Mouse (Mus musculus): ENCODE data around the gene Dad1. TPM values are rescaled to one million over a fixed set of nuclear protein-coding genes. Genes with fewer than 3 reads are reported as not detected.

Gene Dad1
- polyA plus RNA-seq (2016; fragmentation: Nextera tagmentation; extraction: Ambion mirVana) = 270 and 281 TPM in 2 replicates

DNA sequence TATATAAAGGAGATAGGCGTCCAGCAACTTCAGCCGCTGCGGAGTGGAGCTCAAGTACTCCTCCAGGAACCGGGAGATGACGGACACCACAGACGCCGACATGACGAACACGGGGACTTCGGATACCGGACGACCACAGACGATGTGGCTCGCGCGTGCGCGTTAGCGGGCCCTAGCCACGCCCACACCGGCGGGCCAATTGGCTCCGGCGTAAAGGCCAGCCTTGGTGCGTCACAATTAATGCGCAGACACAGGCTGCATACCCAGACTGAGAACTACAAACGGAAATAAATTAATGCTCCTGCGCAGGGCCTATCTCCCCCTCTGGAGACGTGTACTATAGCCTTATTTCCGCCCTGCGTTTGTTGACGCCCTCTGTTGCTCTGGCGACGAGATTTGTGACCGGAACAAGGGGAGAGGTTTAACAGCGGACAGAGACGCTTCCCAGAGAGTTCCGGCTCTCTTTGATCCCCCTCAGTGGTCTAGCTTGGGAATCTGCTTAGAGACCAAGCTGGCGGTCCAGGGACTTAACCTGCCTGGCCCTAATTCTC is at the start of gene Dad1, which contains the start of gene Abhd4:
Dad1 (minus strand) TSS at position 364 of the 551 bp plus-strand sequence.
Abhd4 (plus strand) TSS at position 448 of the 551 bp plus-strand sequence.
- 0 out of 2 replicates have a peak, but pooled peaks cover 3% of the 10 kb centered on the region for H3K27me3 ChIP-seq (replicated peaks)
- WGBS = under 1% methylated on average over 39 of the region's 39 CpGs
- ATAC-seq (ENCODE audit: low FRiP score, low read depth) = peak; percentile 100
- H3K4me1 ChIP-seq = peaks cover 35% of the 10 kb centered on the region
- peaks cover 4% of the 10 kb centered on the region; the same call in 1 of the 2 replicates for H3K36me3 ChIP-seq
- peak within 1 kb of the TSS; percentile 62 for H3K4me3 ChIP-seq
- peak within 1 kb of the TSS; percentile 72 for H3K27ac ChIP-seq
- peak within 1 kb of the TSS; percentile 70 for H3K9ac ChIP-seq
- H3K9me3 ChIP-seq = no peaks in the 10 kb centered on the region
- H3K4me2 ChIP-seq (replicated peaks) = peak within 1 kb of the TSS; percentile 68

DNA sequence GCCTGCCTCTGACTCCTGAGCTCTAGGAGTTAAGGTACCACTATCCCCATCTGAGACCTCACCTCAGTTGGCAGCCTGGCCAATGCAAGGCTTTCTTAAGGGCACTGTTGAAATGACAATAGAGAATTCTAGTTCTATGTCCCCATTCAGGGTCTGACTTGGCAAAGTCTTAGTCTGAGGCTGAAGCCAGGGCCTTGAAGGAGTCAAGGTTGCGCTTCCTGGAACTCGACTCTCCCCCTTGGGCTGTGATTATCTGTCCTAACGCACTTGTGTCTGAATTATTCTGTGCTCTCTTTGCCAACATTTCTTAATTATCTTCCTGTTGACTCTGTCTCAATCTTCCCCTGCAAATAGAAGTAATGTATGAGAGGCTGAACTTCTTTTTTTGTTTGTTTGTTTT is 46.8 kb upstream of the Dad1 start:
- no peak overlapping the region for H3K4me2 ChIP-seq (replicated peaks)
- no peaks in the 10 kb centered on the region for H3K36me3 ChIP-seq
- WGBS = 95% methylated on average over 3 of the region's 3 CpGs
- H3K4me1 ChIP-seq = no peaks in the 10 kb centered on the region
- H3K27me3 ChIP-seq (replicated peaks) = no peaks in the 10 kb centered on the region
- H3K27ac ChIP-seq = no peak overlapping the region
- ATAC-seq (ENCODE audit: low FRiP score, low read depth) = no peak
- H3K9me3 ChIP-seq = 0 out of 2 replicates have a peak, but pooled peaks cover 4% of the 10 kb centered on the region
- H3K9ac ChIP-seq = no peak overlapping the region
- H3K4me3 ChIP-seq = no peak overlapping the region

- no peak for ATAC-seq (ENCODE audit: low FRiP score, low read depth)
- Histone ChIP-seq H3K27ac (no peak overlapping the region), H3K4me3 (no peak overlapping the region), H3K4me1 (no peaks in the 10 kb centered on the region), H3K9ac (no peak overlapping the region), H3K4me2 (replicated peaks) (no peak overlapping the region), H3K27me3 (replicated peaks) (no peaks in the 10 kb centered on the region), H3K36me3 (no peaks in the 10 kb centered on the region), H3K9me3 (0 out of 2 replicates have a peak, but pooled peaks cover 4% of the 10 kb centered on the region)
- 87% methylated on average over 5 of the region's 5 CpGs for WGBS
Observed at GRCm38 (mm10) chr14:54300136-54300535, 46.2 kb upstream of the Dad1 start.

GRCm38 (mm10) chr14:54284839-54285238 is 30.9 kb upstream of the Dad1 start, which contains the start of gene Olfr49:
Olfr49 (minus strand) TSS chr14:54284939.
- Histone ChIP-seq H3K27me3 (replicated peaks) (no peaks in the 10 kb centered on the region), H3K4me2 (replicated peaks) (no peak within 1 kb of the TSS), H3K27ac (no peak within 1 kb of the TSS), H3K36me3 (no peaks in the 10 kb centered on the region), H3K9ac (no peak within 1 kb of the TSS), H3K4me1 (no peaks in the 10 kb centered on the region), H3K9me3 (no peaks in the 10 kb centered on the region), H3K4me3 (no peak within 1 kb of the TSS)
- 85% methylated on average over 1 of the region's 1 CpGs for WGBS
- ATAC-seq (ENCODE audit: low FRiP score, low read depth) = no peak

DNA sequence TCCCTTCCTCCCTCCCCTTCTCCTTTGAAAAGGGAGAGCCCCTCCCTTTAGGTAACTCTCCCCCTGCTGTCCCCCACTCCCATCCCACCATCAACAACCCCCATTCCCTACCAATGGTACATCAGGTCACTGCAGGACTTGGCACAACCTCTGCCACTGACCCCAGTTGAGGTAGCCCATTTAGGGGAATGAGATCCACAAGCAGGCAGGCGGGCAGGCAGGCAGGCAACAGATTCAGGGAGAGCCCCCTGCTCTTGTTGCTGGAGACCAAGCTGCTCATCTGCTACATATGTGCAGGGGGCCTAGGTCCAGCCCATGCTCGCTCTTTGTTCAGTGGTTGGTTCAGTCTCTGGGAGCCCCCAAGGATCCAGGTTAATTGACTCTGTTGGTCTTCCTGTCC is 22.5 kb upstream of the Dad1 start:
- H3K36me3 ChIP-seq = no peaks in the 10 kb centered on the region
- no peak overlapping the region for H3K27ac ChIP-seq
- WGBS = 82% methylated on average over 2 of the region's 2 CpGs
- H3K9me3 ChIP-seq = no peaks in the 10 kb centered on the region
- H3K4me1 ChIP-seq = no peaks in the 10 kb centered on the region
- H3K9ac ChIP-seq = no peak overlapping the region
- no peak for ATAC-seq (ENCODE audit: low FRiP score, low read depth)
- no peak overlapping the region for H3K4me3 ChIP-seq
- no peaks in the 10 kb centered on the region for H3K27me3 ChIP-seq (replicated peaks)
- no peak overlapping the region for H3K4me2 ChIP-seq (replicated peaks)

- 89% methylated on average over 3 of the region's 3 CpGs for WGBS
Observed at GRCm38 (mm10) chr14:54272696-54273095, 18.8 kb upstream of the Dad1 start.

DNA sequence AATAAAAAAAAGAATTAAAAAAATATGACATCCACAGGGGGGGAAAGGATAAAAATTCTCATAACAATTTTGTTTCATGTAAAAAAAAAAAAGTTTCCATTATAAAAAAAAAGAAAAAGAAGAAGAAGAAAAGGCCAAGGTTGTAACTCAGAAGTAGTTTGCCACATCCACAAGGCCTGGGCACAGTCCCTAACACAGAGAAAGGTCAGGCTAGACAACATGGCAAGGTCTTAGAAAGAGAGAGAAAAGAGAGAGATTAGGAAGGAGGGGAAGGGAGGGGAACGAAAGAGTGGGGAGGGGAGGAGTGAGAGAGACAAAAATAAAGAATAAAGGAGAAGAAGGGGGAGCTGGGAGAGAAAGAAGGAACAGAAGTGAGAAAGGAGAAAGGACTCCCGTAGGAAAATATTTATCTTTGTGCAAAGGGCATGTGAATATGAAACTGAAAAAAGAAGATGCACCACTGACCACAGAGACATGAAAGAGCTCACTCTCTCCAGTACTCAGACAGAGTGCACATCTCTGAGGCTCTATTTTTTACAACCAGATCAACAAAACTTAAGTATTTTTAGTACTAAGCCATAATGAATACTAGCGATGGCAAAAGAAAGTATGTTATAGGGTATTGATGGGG is 18.2 kb upstream of the Dad1 start:
- no peak for ATAC-seq (ENCODE audit: low FRiP score, low read depth)
- no peak overlapping the region for H3K9ac ChIP-seq
- H3K36me3 ChIP-seq = peaks cover 10% of the 10 kb centered on the region; the same call in 1 of the 2 replicates
- no peaks in the 10 kb centered on the region for H3K4me1 ChIP-seq
- 88% methylated on average over 3 of the region's 3 CpGs for WGBS
- no peak overlapping the region for H3K27ac ChIP-seq
- H3K4me2 ChIP-seq (replicated peaks) = no peak overlapping the region
- H3K4me3 ChIP-seq = no peak overlapping the region
- H3K27me3 ChIP-seq (replicated peaks) = no peaks in the 10 kb centered on the region
- no peaks in the 10 kb centered on the region for H3K9me3 ChIP-seq

More at GRCm38 (mm10) chr14:54272696-54273095, 18.8 kb upstream of the Dad1 start:
- peaks cover 5% of the 10 kb centered on the region; the same call in 1 of the 2 replicates for H3K36me3 ChIP-seq
- no peaks in the 10 kb centered on the region for H3K4me1 ChIP-seq
- H3K9ac ChIP-seq = no peak overlapping the region
- no peaks in the 10 kb centered on the region for H3K9me3 ChIP-seq
- no peak overlapping the region for H3K4me2 ChIP-seq (replicated peaks)
- no peak for ATAC-seq (ENCODE audit: low FRiP score, low read depth)
- H3K27ac ChIP-seq = no peak overlapping the region
- H3K27me3 ChIP-seq (replicated peaks) = no peaks in the 10 kb centered on the region
- no peak overlapping the region for H3K4me3 ChIP-seq

DNA sequence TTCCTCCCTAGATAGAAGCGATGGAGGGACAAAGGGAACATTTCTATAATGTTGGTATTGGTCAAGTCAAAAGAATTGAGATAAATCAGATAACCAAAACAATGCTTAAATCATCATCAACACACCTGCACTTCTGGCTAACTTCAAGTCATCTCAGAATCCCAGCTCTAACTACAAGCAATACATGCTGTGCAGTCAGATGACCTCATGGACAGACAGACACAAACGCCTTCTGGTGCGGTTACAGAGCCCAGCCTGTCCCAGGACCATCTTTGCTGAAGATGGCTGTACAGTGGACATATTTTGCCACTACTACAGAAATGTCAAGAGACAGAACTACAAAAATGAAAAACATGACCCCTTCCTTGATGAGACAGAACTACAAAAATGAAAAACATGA is 16.5 kb upstream of the Dad1 start:
- H3K36me3 ChIP-seq = peaks cover 10% of the 10 kb centered on the region; the same call in 1 of the 2 replicates
- no peak overlapping the region for H3K9ac ChIP-seq
- WGBS = 90% methylated on average over 3 of the region's 3 CpGs
- no peak for ATAC-seq (ENCODE audit: low FRiP score, low read depth)
- no peaks in the 10 kb centered on the region for H3K4me1 ChIP-seq
- H3K4me2 ChIP-seq (replicated peaks) = no peak overlapping the region
- no peaks in the 10 kb centered on the region for H3K27me3 ChIP-seq (replicated peaks)
- H3K27ac ChIP-seq = no peak overlapping the region
- H3K4me3 ChIP-seq = no peak overlapping the region
- H3K9me3 ChIP-seq = no peaks in the 10 kb centered on the region

DNA sequence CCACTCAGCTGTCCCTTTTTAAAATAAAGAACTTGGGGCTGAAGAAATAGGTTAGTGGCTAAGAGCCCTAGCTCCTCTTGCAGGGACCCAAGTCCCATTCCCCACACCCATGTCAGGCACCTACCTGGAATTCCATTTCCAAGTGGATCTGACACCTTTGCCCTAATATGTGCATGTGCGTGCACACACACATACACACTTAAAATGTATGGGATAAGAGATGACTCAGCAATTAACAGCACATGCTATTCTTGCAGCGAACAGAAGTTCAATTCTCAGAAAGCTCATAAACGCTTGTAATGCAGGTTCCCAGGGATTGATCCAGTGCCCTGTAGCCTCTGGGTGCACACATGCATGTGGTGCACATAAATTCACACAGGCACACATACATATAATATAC is 15.7 kb upstream of the Dad1 start:
- H3K9me3 ChIP-seq = no peaks in the 10 kb centered on the region
- H3K4me2 ChIP-seq (replicated peaks) = no peak overlapping the region
- no peak overlapping the region for H3K4me3 ChIP-seq
- H3K4me1 ChIP-seq = no peaks in the 10 kb centered on the region
- no peak overlapping the region for H3K27ac ChIP-seq
- no peak for ATAC-seq (ENCODE audit: low FRiP score, low read depth)
- peaks cover 13% of the 10 kb centered on the region; the same call in 1 of the 2 replicates for H3K36me3 ChIP-seq
- 89% methylated on average over 3 of the region's 3 CpGs for WGBS
- no peaks in the 10 kb centered on the region for H3K27me3 ChIP-seq (replicated peaks)
- H3K9ac ChIP-seq = no peak overlapping the region

- H3K4me1 ChIP-seq = no peaks in the 10 kb centered on the region
- WGBS = 89% methylated on average over 10 of the region's 10 CpGs
- ATAC-seq (ENCODE audit: low FRiP score, low read depth) = no peak
- H3K27ac ChIP-seq = no peak overlapping the region
- H3K4me2 ChIP-seq (replicated peaks) = no peak overlapping the region
- no peaks in the 10 kb centered on the region for H3K9me3 ChIP-seq
- no peak overlapping the region for H3K4me3 ChIP-seq
- peaks cover 19% of the 10 kb centered on the region for H3K36me3 ChIP-seq
- H3K27me3 ChIP-seq (replicated peaks) = no peaks in the 10 kb centered on the region
- no peak overlapping the region for H3K9ac ChIP-seq
Observed at GRCm38 (mm10) chr14:54267966-54268365, 14.1 kb upstream of the Dad1 start.

DNA sequence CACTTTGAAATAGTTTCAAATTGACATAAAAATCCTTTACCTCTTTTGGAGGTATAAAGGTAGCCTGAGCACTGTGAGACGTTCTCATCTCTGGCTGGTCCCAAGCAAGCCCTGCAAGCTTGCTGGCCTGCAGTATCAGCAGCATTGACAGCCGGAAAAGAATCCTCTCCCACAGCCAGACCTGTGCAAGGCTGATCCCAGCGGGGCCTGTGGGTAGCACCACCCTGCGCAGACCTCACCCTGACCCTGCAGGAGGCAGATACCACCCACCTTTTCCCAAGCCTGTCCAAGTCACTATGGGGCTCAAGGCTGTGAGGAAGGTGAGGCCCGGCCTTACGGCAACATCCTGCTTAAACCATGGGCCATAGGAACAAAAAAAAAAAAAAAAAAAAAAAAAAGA is 12.0 kb upstream of the Dad1 start:
- ATAC-seq (ENCODE audit: low FRiP score, low read depth) = no peak
- Histone ChIP-seq H3K4me2 (replicated peaks) (no peak overlapping the region), H3K27ac (no peak overlapping the region), H3K4me1 (no peaks in the 10 kb centered on the region), H3K36me3 (peaks cover 24% of the 10 kb centered on the region), H3K9me3 (no peaks in the 10 kb centered on the region), H3K9ac (no peak overlapping the region), H3K4me3 (no peak overlapping the region), H3K27me3 (replicated peaks) (no peaks in the 10 kb centered on the region)
- 81% methylated on average over 6 of the region's 6 CpGs for WGBS

GRCm38 (mm10) chr14:54265093-54265492 is 11.2 kb upstream of the Dad1 start:
- no peaks in the 10 kb centered on the region for H3K27me3 ChIP-seq (replicated peaks)
- 59% methylated on average over 10 of the region's 10 CpGs for WGBS
- H3K9ac ChIP-seq = no peak overlapping the region
- H3K4me3 ChIP-seq = no peak overlapping the region
- no peak overlapping the region for H3K4me2 ChIP-seq (replicated peaks)
- no peak overlapping the region for H3K27ac ChIP-seq
- no peak for ATAC-seq (ENCODE audit: low FRiP score, low read depth)
- H3K9me3 ChIP-seq = no peaks in the 10 kb centered on the region
- H3K36me3 ChIP-seq = peaks cover 24% of the 10 kb centered on the region
- H3K4me1 ChIP-seq = peaks cover 4% of the 10 kb centered on the region

Measured in neural tube, embryonic 12.5 days (tissue).